Mouse (Mus musculus) liver (tissue): ENCODE measurements around the gene S100pbp.

Source experiments
- DNase-seq: peaks from one replicate; pipeline ENCODE4 v3.0.0-alpha.2; 2020; ENCODE audit warnings: mixed read lengths

S100pbp gene

GRCm38 (mm10) chr4:129147552-129148103 is 41.9 kb downstream of the S100pbp start:
- DNase-seq: no peak

DNA sequence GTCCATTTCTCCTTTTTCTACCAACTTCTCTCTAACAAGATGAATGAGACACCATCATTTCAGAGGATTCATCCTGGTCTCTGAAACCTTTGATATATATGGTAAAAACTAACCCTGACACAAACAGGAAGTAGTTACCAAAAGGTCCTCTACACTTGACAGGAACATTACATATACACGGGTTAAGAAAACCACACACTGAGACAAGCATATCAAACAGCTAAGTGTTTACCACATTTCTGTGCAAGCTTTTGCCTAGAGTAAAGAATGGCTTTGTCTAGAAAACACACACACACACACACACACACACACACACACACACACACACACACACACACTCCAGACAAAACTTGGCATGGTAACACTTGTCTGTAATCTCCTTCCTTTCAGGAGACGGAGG is 43.1 kb downstream of the S100pbp start:
- no peak for DNase-seq

GRCm38 (mm10) chr4:129145943-129146342 is 43.6 kb downstream of the S100pbp start:
- DNase-seq: no peak

GRCm38 (mm10) chr4:129145411-129145810 is 44.1 kb downstream of the S100pbp start:
- DNase-seq: no peak

- no peak for DNase-seq
Observed at GRCm38 (mm10) chr4:129144401-129145367, 44.8 kb downstream of the S100pbp start.

DNA sequence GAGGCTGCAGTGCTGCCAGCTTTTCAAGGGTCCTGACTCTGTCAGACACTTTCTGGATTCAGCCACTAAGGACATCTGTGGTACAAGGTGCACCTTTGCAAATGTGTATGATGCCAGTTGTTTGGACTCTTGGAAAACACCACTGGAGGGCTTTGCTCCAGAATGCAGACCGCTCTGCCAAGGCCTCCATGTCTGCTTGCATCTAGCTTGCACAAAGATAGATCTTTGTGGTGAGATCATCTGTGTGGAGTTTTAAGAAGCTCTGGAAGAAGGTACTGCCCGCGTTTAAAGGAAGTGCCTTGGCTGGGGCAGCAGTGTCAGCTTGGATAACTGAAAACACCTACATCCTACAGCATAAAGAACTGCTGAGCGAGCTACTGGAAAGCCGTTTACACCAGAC is 46.0 kb downstream of the S100pbp start:
- DNase-seq: no peak

- DNase-seq: no peak
Observed at GRCm38 (mm10) chr4:129142439-129143045, 47.0 kb downstream of the S100pbp start.

- peak; percentile 39 for DNase-seq
Observed at GRCm38 (mm10) chr4:129141560-129142438, 47.7 kb downstream of the S100pbp start.

DNA sequence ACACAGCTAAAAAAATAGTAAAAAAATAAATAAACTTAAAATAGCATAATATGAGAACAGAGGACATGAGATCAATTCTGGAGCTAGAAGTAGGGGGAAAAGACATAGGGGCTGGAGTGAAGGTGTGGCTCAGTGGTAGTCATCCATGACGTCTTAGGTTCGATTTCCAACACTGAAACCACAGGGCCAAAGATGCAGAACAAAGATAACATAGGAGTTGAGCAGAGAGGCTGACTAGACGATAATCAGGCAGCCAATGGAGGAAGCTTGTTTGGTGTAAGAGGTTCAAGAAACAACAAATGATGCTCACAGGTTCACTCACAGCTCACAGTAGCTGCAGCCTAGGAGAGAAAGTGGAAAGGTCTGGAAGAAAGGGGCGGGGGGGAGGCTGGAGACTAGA is 48.7 kb downstream of the S100pbp start:
- no peak for DNase-seq

DNA sequence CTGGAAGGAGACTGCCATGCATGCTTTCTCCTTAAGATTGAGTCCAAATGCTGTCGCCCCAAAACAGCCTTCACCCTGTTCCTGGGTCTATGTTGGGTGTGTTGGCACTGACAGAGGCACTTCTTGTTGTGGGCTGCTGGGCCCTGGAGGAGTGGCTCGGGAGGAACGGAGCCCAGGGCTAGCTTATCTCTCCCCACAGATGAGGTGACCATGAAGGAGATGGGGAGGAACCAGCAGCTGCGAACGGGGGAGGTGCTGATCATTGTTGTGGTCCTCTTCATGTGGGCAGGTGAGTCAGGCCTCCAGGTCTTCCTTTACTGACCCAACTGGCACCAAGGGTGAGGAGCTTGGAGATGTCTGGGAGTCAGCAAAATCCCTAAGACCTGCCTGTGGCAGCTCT is 49.9 kb downstream of the S100pbp start:
- peak; percentile 85 for DNase-seq

- no peak for DNase-seq
Observed at GRCm38 (mm10) chr4:129137392-129138321, 51.9 kb downstream of the S100pbp start.

- no peak for DNase-seq
Observed at GRCm38 (mm10) chr4:129136579-129137391, 52.7 kb downstream of the S100pbp start, which contains the start of gene Fndc5. Gene Fndc5 (plus strand): TSS chr4:129136999.

DNA sequence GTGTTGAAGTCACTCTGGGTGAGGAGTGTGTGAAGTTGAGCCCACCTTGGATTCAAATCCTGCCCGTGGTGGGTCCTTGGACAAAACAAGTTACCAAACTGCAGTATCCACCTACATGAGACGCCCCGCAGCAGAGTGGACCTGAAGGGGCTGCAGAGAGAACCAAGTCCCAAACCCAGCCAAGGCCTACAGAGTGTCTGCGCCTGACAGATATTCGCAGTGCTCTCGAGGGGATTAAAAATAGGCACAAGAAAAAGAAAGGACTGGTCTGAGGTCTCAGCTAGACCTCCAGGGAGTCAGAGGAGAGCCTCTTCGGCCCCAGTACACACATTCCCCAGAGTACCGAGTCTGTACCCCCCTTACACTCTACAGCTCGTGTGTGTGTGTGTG is 53.3 kb downstream of the S100pbp start:
- no peak for DNase-seq

- DNase-seq: no peak
Observed at GRCm38 (mm10) chr4:129135637-129136036, 53.9 kb downstream of the S100pbp start.

DNA sequence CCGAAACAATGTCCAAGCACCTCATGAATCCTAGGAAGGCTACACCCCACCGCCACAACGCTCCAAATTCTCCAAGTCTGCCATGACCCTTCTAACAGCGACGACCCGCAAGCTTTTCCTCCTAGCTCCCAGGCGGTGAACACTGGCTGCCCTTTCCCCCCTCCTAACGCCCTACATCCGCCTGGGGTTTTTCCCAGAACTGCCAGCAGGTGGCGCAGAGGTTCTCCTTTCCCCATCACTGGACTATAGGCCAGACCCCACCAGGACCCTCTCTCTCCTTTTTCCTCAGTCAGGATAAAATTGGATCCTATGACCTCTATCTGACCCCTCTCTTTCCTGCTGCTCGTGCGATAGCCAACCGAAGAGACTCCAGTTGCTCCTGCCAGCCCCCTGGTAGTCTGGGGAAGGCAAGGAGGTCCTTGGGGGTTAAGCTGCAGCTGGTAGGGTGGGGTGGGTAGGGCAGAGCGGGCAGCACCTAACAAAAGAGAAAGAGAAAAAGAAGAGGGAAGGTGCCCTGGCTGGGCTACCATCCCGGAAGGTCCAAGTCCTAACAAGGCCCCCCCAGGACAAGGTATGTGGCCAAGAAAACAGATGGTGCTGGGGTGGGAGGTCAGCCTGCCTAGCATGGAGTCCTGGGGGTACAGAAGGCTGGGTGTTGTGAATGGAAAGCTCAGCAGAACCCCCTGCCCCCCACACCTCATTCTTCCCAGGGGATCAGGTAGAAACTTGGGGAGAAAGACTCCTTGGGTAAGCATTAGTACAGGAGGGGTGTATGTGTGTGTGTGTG is 54.5 kb downstream of the S100pbp start:
- DNase-seq: peak; percentile 79

- DNase-seq: peak; percentile 52
Observed at GRCm38 (mm10) chr4:129130755-129131303, 58.7 kb downstream of the S100pbp start.

DNA sequence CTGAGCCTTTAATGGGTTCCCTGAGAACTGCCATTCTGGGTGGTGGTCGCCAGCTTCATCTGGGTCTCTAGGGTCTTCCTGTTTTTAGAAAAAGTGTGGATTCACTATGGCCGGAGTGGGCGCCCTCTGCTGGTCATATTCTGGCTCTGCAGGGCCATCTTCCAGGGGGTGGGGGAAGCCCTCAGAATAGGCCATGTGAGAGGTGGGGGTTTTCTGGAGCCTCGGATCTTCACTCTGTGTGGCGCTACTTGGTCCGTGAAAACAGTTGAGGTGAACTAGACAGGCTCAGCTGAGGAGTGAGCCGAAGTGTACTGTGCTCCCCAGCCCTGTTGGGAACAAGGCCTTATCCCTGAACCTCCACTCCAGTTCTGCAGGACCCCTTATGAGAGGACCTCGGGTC is 59.4 kb downstream of the S100pbp start:
- DNase-seq: peak; percentile 65

GRCm38 (mm10) chr4:129129387-129129786 is 60.1 kb downstream of the S100pbp start:
- no peak for DNase-seq

DNA sequence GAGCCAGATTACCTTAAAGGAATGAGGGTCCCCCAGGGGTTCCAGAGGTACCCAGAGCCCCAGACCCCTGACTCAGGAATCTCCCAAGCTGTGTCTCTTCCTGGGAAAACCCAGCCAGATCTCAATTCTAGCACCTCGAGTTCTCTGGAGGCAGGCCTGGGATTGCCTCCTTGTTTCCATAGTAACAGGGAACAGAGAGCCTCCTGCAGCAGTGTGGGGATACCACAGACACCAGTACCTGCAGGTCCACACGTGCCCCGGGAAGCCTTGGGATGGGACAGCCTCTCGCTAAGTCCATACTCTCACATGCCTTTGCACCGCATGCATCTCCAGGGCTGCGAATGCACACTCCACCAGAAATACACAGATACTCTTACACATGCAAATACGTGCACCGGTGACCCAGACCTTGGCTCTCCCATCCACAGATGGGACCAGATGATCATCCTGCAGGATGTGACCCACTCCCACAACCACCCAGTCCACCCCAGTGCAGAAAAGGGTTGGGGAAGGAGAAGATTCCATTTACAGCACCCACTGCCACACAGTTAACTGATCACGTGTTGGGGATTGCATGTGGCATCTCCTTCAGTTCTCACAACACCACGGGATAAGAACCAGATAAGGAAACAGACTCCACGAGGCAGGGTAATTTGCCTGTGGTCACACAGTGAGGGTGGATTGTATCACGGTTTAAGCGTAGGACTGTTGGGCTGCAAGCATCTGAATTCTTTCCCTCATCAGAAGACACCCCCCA is 60.8 kb downstream of the S100pbp start:
- DNase-seq: no peak
